Mouse (Mus musculus): ENCODE data around the gene Ddx20.

GRCm38 (mm10) chr3:105732360-105732759 is 45.0 kb upstream of the Ddx20 start:
- TF ChIP-seq CTCF (IDR thresholded peaks at IDR 0.05) (no peak), EP300 (IDR thresholded peaks at IDR 0.05) (no peak)
